Mouse (Mus musculus) small intestine, adult 2 months (tissue): ENCODE results near the gene Arhgef33.

Experiments
- CTCF ChIP-seq: fragments of 200-500 bp; IDR thresholded peaks from 2 replicates; pipeline ENCODE4 v1.5.1; 2012; ENCODE audit warnings: low read depth, mild to moderate bottlenecking, control low read depth, inconsistent platforms, low read length, moderate library complexity, mixed read lengths; ENCODE audit not compliant: insufficient replicate concordance, insufficient read length; ENCODE audit errors: extremely low read depth
- POLR2A ChIP-seq: fragments of 200-500 bp; IDR thresholded peaks from 2 replicates; pipeline ENCODE4 v1.6.1; 2012; ENCODE audit warnings: low read depth, mild to moderate bottlenecking, control low read depth, inconsistent platforms, low read length, moderate library complexity

DNA sequence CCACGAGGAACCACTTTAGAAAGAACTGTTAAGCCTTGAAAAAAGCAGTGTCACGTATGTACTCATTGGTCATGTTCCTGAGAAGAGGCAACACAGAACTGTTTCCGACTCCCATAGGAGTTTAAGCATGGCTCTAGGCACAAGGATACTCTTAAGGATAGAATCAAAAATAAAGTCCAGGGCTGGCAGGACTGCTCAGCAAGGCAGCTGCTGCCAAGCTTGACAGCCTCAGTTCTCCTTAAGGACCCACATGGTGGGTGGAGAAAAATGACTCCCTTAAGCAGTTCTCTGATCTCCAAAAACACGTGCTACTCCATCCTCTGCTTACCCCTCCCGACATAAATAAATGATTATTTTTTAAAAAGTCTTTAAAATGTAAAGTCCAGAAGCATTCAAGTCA lies 128.5 kb downstream of the Arhgef33 start:
- TF ChIP-seq CTCF, result no peak
- no peak for TF ChIP-seq POLR2A
